Mouse (Mus musculus): ENCODE results near the gene Iqcg.

GRCm38 (mm10) chr16:33042682-33043081 is 13.3 kb downstream of the Iqcg start:
- TF ChIP-seq CTCF (IDR thresholded peaks at IDR 0.05; ENCODE audit: extremely low read depth, insufficient read depth, low read length) = no peak
- TF ChIP-seq POLR2A (IDR thresholded peaks at IDR 0.05; ENCODE audit: extremely low read depth, insufficient read depth, low read length) = no peak

Measured in cortical plate, adult 2 months (tissue).